Mouse (Mus musculus): Measurements from ENCODE around the gene Cdk14. TPM values are rescaled to one million over a fixed set of nuclear protein-coding genes. Genes with fewer than 3 reads are reported as not detected.

The Cdk14 gene
- polyA plus RNA-seq, 1 experiment = 8.9 TPM

DNA sequence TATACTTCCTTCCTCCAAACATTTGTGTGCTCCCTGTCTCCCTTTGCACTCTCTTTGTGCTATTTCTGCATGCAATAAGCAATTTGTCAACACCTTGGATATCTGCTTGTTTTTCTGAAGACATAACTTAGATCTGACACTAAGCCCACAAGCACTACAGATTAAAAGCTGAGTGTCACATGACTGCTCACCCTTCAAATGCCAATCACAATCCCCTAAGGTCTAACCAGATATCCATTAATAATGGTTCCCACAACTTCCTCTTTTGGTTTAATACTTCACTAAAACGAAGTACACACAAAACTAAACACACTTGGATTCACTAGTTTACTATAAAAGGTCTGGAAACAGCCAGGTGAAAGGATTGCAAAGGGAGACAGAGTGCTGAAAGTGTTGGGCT lies 348.6 kb downstream of the Cdk14 start:
- DNase-seq (ENCODE audit: low read depth) = no peak

DNA sequence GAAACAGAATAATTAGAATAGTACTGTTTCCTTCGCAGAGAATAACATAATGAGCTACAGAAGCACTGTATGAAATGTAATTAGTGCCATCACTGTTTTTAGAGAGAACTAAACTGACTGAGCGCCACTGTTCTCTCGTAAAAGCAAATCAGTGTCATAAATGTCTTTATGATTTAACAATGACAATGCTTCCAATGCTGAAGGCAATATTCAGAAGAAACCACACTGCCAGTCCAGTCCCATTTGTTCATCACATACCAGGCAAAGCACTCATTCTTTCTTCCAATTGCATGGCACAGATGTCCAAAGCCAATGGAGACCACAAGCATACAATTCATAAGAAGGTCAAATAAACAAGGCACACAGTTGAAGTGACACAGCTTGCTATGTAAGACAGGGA lies 355.4 kb downstream of the Cdk14 start:
- DNase-seq (ENCODE audit: low read depth) = no peak

DNA sequence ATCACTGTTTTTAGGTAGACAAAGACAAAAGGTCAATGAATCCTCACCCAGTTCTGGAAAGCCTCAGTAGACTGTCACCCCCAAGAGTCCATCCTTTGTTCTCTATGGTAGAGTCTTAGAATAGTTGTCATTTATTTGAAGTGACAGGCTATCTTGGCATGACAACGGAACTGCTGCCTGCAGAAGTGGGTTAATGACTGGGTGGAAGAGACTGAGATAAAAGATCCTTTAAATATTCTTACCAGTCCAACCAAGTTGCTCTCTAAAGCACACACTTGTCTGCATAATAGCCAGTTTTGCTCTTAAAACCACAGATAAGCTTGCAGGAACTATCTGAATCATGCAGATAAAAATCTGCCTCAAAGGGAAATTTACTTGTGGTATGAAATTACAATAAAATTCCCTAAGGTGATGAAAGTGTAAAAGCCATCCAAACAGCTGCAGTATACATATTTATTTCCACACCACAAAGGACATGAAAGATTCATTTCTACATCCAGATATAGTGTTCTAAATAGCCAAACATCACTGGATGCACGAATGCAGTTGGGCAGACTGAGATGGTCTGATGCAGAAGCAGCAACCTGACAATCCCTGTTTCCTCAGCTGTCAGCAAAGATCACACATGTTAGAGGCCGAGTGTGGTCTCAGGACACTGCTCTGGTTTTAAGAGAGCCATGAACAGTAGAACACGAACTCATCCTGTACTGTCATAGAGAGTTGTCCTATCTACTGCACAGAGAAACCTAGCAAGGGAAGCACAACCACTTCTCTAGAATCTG lies 363.8 kb downstream of the Cdk14 start:
- no peak for DNase-seq (ENCODE audit: low read depth)

DNA sequence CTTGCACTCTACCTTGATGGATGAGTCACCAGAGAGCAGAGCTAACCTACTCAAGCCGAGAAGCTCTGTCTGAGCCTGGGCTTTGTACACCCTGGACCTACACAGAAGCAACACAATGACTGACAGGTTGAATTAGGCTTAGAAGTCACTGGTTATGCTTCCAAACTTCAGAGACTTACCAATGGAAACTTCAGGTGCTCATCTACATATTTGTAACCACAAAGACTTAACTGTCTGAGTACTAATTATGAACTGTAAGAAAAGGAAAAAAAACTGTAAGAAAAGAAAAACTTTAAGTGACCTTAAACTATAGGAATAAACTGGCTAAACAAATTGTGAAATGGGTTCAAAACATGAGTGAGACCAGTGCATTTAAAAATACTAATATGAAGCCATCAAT lies 364.6 kb downstream of the Cdk14 start:
- DNase-seq (ENCODE audit: low read depth) = no peak

DNA sequence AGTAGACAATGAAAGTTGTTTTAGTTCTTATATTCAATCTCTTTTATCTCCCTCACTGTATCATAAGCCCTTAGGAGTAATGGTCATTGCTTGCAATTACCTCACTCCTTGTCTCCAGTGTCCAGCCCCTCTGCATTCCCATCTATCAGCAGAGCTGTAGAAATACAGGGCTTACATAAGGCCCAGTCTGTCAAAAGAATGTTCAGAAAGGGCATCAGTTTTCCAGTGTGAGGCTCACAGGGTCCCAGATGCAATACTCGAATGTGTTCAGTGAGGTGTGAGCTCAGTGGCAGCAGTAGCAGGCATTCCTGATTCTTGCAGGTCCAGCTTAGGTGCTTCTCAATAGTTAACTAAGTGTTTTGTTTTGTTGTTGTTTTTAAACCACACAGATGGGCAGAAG lies 365.8 kb downstream of the Cdk14 start:
- no peak for DNase-seq (ENCODE audit: low read depth)

DNA sequence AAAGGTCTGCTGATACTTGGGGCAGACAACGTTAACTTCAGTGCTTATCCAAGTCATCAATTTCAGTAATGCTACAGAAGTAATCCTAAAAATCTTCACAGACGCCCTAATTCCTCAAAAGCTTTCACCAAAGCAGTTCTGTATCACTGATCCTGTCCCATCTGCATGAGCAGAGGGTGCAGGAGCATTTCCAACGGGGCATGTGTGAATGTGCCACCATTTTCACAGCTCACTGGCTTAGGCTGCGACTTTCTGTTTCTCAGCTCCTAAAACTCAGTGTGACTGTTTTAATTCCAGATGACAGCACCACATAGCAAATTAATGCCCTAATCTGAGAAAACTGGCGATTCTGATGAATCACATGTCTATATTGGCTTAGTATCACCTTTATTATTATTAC lies 375.8 kb downstream of the Cdk14 start:
- DNase-seq (ENCODE audit: low read depth) = no peak

DNA sequence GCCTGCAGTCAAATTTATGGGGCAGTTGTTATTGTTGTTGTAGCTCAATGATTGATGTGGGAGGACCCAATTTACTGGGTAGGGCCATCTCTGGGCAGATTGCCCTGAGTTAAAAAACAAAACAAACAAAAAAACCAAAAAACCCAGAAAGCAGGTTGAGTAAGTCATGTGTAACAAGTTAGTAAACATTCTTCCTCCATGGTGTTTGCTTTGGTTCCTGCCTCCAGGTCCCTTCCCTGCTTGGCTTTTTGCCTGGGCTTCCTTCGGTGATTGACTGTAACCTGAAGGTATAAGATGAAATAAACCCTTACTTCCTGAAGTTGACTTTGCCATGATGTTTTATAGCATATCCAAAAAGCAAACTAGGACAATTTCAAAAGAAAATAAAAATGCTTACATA lies 377.4 kb downstream of the Cdk14 start:
- DNase-seq (ENCODE audit: low read depth) = no peak

DNA sequence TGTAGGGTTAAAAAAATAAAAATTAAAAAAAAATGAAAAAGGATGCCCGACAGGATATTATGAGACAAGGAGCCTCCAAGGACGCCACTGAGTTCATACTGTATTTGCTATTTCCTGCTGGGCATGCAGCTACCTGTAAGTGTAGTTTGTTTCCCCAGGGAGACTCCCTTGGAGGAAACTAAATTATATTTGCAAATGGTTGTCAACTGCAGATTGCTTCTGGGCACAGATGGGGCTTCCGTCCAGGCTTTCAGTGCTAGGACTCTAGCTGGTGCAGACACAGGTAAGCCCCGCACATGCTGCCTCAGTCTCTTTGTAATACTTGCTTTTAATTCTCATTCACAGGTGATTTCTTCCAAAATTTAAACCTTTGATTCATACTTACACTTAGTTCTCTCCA lies 378.6 kb downstream of the Cdk14 start:
- DNase-seq (ENCODE audit: low read depth) = no peak

DNA sequence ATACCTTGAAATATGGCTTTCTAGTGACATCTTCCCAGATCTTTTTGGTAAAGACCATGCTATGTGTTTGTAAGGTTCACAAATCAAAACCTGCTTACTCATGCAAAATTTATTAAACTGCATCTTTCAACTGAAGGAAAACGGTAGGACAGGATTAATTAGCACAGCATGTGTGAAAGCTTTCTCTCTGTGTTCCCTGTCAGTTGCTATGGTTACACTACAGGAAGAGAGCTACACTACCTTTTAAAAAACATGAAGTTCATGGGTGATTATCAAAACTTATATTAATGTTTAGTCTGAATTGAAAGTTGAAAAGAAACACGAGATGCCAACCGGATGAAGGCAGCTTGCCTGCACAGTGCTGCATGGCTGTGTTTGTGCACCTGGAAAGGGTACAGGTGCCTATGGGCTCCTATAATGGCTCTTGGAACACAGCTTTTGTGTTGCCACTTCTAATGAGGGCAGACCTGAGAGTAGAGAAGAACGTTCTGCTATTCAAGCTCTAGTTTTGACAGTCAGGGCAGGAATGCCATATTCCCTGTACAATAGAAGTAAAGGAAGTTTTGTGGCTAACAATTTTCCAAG lies 380.3 kb downstream of the Cdk14 start:
- DNase-seq (ENCODE audit: low read depth) = no peak

DNA sequence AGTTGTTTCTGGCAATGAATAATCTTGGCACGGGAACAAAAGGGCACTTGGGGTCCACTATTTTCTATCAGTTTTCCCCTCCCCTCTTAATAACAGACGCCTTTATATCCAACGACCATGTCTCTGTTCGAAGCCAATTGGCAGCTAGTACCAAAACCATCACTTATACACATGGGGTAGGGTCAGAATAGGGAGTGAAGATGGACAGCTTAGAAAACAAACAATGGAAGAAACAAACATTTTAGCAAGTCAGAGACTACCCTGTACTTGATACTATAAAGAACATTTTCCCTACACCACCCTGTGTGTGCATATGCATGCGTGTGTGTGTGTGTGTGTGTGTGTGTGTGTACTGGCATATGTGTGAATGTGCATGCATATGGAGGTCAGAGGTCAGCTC lies 386.7 kb downstream of the Cdk14 start:
- no peak for DNase-seq (ENCODE audit: low read depth)

DNA sequence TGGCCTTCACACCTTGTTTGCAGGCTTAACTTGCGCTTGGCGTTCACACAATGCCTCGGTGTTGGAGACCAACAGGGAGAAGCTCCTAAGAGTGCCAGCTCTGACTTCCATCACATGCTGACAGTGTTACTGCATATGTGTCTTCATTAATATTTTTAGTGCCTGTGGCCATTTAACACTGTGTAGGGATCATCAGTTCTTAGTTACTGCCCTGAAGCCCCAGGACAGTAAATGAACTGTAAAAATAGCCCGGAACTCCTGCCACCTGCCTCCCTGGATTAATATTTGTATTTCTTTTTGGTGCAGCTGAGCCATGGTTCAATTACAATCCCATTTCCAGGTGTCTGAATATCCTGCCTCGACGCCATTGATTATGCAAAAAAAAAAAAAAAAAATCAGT lies 387.3 kb downstream of the Cdk14 start:
- DNase-seq (ENCODE audit: low read depth) = no peak

DNA sequence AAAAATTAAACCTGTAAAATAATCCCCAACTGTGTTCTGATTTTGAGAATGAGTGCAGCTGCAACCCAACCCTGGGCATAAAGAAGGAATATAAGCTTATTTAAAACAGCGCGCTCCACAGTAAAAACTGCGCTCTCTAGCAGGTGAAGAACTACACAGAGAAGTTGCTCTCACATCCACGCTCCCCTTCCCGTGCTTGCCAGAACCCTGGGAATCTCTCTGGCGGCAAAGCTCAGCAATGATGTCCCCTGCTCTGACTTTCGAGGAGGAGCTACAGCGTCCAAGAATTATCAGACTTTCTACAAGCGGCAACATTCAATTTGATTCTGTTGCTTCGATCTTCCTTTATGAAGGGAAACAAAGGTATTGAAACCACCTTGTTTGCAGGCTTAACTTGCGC lies 387.7 kb downstream of the Cdk14 start:
- no peak for DNase-seq (ENCODE audit: low read depth)

DNA sequence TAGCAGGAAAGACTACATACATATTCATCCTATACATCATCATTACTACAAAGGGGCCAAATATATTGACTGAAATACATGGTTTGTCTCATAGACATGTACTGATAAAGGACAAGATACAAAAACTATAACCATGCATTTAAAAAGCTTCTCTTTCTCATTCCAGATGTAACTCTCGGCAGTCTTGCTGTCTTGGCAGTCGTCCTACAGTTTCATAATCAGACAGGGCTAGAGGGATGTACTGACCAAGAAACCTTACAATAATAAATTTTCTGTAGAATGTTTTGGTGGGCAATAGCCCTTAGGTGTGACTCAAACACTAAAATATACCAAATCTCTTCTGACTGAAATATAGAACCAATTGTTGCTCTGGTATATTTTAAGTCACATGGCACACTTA lies 389.7 kb downstream of the Cdk14 start:
- DNase-seq (ENCODE audit: low read depth) = no peak

DNA sequence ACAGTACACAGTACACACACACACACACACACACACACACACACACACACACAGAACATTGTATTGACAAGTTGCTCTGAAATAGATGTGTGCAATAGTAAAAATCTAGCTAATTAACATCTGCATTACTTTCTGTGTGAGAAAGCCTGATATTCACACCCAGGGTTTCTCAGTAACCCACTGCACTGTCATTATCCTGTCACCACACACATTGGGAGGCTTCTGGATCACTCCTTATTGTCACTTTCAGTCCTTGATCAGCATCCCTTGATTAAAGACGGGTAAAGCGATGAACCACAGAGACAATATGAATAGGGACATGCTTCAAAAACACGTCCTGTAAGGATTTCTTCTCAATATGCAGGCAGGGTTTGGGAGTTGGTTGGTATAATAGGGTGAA lies 401.2 kb downstream of the Cdk14 start:
- DNase-seq (ENCODE audit: low read depth) = no peak

DNA sequence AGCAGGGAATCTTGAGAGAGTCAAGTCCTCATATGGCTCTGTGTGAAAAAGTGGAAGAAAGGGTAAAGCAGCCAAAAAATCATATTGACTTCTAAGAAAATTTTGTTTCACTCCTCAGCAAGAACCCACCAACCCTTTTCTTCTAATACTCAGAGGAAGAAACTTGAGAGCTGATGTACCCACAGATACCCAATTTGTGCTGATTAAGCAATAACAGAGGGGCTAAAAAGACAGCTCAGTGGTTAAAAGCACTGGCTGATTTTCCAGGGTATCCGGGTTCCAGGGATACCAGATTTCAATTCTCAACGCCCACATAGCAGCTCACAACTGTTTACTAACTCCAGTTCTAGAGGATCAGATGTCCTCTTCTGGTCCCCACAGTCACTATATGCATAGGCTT lies 401.9 kb downstream of the Cdk14 start:
- DNase-seq (ENCODE audit: low read depth) = no peak

DNA sequence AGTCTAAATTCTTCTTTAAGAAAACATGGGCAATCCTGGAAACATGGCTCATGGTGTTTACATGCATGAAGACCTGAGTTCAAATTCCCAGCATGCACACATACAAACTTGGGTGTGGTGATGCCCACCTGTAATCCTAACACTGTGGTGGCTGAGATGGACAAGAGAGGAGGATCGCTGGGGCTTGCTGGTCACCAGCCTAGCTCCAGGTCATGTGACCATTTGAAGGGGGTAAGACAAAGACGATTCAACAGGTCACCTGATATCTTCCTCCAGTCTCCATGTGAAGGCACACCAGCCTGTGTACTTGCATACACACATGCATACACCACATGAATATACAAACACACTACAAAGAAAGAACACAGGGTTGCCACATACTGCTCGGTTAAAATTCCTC lies 406.3 kb downstream of the Cdk14 start:
- no peak for DNase-seq (ENCODE audit: low read depth)

DNA sequence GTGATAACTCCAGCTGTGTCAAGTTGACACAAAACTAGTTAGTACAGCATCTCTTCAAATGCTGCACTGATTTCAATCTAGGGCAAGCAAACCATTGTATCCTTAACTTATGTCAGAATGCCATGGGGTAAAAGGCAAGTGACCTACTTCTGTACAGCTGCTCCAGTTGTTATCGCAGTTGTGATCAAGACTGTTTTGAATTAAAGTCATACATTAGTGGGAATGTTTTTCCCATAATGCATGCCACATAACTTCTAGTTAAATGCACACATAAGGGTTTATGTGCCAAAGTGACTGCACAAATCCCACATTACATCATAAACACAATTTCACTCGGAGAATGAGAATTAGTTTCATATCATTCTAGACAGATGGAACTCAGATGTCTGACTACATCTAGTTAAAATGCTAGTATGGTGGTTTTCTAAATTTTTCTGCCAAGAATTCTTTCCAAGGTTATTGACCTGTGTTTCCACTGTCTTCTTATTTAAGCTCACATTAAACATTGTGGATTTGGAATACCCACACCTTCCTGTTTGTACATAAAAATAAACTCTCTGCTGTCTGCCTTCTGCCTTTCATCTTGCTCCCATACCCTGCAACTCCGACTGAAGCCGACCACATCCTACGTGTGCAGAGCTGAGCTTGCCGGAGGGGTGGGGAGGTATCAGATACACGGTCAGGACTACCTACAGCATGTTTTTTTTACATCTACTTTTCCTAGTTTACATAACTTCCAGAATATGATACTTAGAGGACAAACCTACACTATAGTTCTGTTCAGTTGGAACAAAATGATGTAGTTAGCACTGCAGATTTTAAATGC lies 407.4 kb downstream of the Cdk14 start:
- no peak for DNase-seq (ENCODE audit: low read depth)

DNA sequence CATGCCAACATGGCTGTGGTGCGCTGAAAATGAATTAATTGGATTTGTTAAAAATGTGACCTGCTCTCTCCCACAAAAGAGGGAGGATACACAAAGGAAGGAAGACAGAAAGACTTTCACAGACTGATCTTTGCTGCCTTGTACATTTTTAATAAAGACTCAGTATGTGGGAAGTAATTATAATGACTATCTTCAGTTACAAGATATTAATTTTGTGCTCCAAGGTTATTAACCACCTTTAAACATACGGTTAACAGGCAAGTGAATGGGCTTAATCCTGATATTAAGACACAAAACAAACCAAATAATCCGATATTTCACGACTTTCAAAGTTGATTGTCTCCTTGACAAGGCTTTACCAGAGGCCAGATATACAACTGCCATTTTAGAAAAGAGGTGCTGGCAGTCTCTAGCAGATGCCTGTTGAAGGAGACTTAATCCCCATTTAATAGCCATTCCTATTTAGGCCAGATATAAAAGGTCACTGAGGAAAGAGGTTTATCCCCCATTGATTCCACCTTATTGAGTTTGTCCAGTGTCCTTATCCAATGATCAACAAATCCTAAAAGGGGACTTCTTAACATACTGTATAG lies 411.9 kb downstream of the Cdk14 start:
- no peak for DNase-seq (ENCODE audit: low read depth)

DNA sequence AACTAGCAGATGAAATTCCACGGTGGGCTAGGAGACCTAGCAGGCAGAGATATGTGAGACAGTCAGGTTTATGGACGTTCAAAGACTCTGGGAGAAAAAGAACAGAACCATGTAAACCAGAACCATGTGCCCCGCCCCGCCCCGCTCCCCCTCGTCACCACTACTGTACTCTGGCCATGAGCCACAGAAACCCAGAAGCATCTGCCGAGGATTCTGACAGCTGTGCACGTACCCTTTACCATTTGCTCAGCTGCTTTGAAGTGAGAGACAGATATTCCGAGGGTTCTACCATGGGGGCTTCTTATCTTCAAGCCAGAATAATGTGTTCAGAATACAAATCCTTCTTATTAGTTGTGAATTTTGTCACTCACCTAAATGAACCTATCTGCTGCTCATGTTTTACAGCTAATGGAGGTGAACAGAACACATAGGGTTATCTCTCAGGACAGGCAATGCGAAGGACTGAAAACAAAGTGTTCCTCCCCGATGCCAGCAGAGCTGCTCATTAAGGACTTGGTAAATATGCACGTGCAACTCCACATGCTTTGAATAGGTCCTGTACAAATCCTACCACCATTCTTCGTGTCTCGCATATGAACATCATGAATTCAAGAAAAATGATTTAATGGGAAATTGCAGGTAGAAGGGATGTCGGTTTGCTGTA lies 412.5 kb downstream of the Cdk14 start:
- DNase-seq (ENCODE audit: low read depth) = no peak

DNA sequence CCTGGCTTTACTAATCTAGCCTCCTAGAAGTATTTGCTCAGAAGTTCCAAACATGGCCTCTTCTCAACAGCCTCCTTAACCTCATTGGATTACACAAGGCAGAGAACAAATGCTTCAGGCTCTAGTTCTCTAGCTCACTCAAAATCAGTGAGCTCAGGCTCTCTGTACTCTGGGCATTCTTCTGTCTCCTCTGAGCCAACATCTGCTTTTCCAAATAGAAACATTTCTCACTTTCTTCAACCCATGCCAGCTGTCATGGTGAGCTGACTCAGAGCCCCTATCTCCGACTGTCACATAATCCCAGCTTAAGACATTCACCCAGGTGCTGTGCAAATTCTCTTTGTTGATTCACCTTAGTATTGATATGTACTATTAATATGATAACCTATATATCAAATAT lies 414.5 kb downstream of the Cdk14 start:
- no peak for DNase-seq (ENCODE audit: low read depth)

DNA sequence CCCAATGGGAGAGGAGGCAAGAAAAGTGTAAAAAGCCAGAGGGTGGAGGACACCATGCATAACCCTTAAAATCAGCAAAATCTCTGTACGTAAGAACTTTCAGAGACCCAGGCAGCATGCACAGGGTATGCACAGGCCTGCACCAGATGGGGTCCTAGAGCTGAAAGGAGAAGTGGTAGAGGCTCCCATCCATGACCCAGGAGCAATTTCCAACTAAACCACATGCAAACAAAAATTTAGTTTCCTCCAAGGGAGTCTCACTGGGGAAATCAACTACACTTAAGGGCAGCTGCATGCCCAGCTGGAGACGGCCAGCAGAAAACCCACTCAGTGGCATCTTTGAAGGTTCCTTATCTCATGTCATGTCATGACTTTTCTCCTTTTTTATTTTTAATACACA lies 415.4 kb downstream of the Cdk14 start:
- DNase-seq (ENCODE audit: low read depth) = no peak

DNA sequence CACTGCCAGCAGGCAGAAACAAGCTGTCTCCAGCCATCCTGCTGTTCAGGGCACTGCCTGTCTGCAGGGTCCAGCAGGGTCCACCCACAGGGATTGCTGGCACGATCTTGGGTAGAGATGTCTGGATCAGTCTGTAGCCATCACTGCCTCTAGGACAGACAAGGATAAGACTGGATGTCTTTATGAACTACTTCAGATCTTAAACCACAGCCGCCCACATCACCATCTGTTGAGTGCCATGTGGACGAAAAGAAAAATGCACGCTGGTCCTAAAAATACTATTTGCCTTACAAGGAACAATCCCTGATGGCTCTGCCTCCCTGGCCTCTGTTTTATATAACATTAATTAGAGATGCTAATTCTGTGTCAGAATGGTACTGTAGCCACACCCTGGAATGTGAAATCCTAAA lies 426.9 kb downstream of the Cdk14 start:
- no peak for DNase-seq (ENCODE audit: low read depth)

Measured in gonadal fat pad, adult 2 months (tissue).